Mouse (Mus musculus): Measurements from ENCODE around the gene Kdm1a.

GRCm38 (mm10) chr4:136553108-136553507 lies 49.4 kb downstream of the Kdm1a start:
- TF ChIP-seq ZNF384 (IDR thresholded peaks at IDR 0.05; ENCODE audit: low read depth, low read length) (no peak), MAFK (IDR thresholded peaks at IDR 0.05; ENCODE audit: insufficient read depth, low read depth, low read length) (no peak), ZC3H11A (IDR thresholded peaks at IDR 0.05; ENCODE audit: borderline replicate concordance, low read depth, low read length) (no peak), CHD2 (IDR thresholded peaks at IDR 0.05; ENCODE audit: low read depth, low read length) (no peak), HCFC1 (IDR thresholded peaks at IDR 0.05; ENCODE audit: borderline replicate concordance, insufficient read depth, low read length) (no peak)

All from ES-E14 (cell line).